Mouse (Mus musculus): ENCODE data around the gene Ntm. TPM values are rescaled to one million over a fixed set of nuclear protein-coding genes. Genes with fewer than 3 reads are reported as not detected.

Gene Ntm
- polyA plus RNA-seq, 1 experiment from 2014 or later = 21.4 TPM

DNA sequence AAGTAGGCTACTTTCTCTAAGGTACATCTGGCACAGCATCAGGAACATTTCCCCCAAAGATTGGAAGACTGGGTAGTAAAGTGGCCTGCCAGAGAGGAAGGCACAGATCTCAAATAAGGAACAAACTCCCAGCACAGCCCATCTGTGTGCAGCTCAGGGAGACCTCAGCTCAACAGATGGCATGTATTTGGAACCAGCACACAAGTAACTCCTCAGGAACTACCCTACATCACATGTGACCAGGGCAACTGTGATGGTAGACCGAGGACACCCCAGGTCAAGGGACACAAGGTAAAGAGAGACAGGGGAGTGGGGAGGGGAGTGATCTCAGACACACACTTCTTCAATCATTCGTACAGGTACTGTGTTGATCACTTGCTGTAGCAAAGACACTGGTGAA is 556.0 kb downstream of the Ntm start:
- no peak overlapping the region for H3K27ac ChIP-seq
- H3K4me2 ChIP-seq = no peak overlapping the region
- 87% methylated on average over 2 of the region's 2 CpGs for WGBS
- no peak overlapping the region for H3K9ac ChIP-seq
- H3K36me3 ChIP-seq = no peaks in the 10 kb centered on the region
- no peak overlapping the region for H3K4me3 ChIP-seq
- ATAC-seq (ENCODE audit: borderline replicate concordance, extremely low read depth, low FRiP score, low TSS enrichment) = no peak
- H3K9me3 ChIP-seq = no peaks in the 10 kb centered on the region
- peaks cover 6% of the 10 kb centered on the region; the same call in 1 of the 2 replicates for H3K4me1 ChIP-seq
- peaks cover 12% of the 10 kb centered on the region; the same call in 1 of the 2 replicates for H3K27me3 ChIP-seq

DNA sequence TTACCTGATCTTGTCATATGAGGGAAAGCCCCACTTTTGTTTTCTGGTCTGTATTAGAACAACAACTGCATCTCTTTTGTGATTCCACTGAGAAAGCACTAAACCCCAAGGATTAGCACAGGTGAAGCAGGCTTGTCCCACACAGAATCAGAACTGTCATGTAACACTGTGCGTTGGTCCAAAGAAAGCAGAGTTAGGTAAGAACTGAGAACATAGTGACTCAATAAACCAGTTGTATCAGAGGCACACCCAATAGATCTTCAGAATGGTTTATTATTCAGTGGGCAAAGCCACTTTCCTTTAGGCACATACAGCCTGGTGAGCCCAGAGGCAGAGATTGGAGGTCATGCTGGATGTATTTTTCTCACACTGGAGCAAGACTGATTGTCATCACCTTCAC is 556.9 kb downstream of the Ntm start:
- Histone ChIP-seq H3K9ac (no peak overlapping the region), H3K36me3 (no peaks in the 10 kb centered on the region), H3K9me3 (no peaks in the 10 kb centered on the region), H3K4me3 (no peak overlapping the region), H3K4me1 (peaks cover 5% of the 10 kb centered on the region), H3K27ac (no peak overlapping the region), H3K27me3 (peaks cover 9% of the 10 kb centered on the region; the same call in 1 of the 2 replicates), H3K4me2 (no peak overlapping the region)
- 79% methylated on average over 1 of the region's 1 CpGs for WGBS
- ATAC-seq (ENCODE audit: borderline replicate concordance, extremely low read depth, low FRiP score, low TSS enrichment) = no peak

DNA sequence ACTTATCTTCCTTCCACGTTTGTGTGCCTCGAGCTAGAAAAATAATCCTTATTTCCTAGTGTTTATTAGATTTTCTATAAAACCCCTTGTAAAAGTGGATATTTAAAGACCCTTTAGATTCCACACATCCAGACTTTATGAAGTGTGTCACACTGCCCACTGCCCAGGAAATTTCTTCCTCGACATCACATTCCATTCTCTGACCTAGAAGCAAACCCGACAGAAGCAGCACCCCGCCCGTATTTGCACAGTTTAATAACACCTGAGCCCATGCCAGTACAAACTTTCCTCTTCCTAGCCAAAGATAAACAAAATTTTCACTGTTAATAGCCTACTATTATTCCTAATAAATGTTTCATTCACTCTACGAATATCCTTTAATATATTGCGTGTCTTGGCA is 562.8 kb downstream of the Ntm start:
- no peak overlapping the region for H3K9ac ChIP-seq
- H3K27ac ChIP-seq = peak overlapping the region; percentile 63
- H3K36me3 ChIP-seq = no peaks in the 10 kb centered on the region
- 27% methylated on average over 8 of the region's 8 CpGs for WGBS
- no peak overlapping the region for H3K4me2 ChIP-seq
- H3K4me1 ChIP-seq = peaks cover 15% of the 10 kb centered on the region; the same call in 1 of the 2 replicates
- H3K9me3 ChIP-seq = no peaks in the 10 kb centered on the region
- ATAC-seq (ENCODE audit: borderline replicate concordance, extremely low read depth, low FRiP score, low TSS enrichment) = no peak
- no peak overlapping the region for H3K4me3 ChIP-seq
- no peaks in the 10 kb centered on the region for H3K27me3 ChIP-seq

DNA sequence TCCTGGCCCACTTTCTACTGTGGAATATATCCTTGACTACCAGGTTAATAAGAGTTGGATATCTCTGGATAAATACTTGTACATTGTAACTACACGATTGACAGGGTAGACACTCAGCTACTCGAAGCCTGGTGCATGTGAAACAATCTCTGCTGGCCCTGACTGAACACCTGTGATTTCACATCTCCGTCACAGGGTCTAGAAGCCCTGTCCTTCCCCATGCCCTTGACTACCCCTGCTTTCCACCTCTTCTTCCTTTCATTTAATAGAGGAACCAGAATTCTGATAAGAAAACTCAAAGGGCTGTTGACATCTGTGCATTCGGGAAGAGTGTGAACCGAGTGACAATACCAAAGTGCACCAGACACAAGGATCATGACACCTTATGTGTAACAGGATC is 566.8 kb downstream of the Ntm start:
- WGBS = 68% methylated on average over 5 of the region's 5 CpGs
- no peak overlapping the region for H3K4me3 ChIP-seq
- no peak for ATAC-seq (ENCODE audit: borderline replicate concordance, extremely low read depth, low FRiP score, low TSS enrichment)
- H3K9me3 ChIP-seq = no peaks in the 10 kb centered on the region
- no peaks in the 10 kb centered on the region for H3K36me3 ChIP-seq
- no peaks in the 10 kb centered on the region for H3K27me3 ChIP-seq
- no peak overlapping the region for H3K9ac ChIP-seq
- no peak overlapping the region for H3K4me2 ChIP-seq
- H3K4me1 ChIP-seq = peaks cover 22% of the 10 kb centered on the region
- H3K27ac ChIP-seq = no peak overlapping the region

DNA sequence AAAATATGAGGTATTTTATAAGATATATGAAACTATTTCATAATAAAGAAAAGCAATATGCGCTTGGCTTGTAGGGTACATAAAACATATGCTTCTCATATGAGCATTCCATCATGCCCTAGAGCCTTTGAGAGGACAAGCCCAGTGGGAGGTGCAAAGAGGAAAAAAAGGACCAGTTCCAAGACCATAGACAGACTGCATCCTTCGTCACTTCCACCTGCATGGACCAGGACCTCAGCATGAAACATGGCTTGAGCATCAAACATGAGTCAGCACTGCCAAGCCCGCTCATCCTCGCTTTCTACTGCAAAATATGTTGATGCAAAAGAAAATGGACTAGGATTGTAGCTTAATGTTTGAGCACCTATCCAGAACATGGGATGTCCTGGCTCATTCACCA is 569.8 kb downstream of the Ntm start:
- Histone ChIP-seq H3K4me2 (no peak overlapping the region), H3K27me3 (no peaks in the 10 kb centered on the region), H3K27ac (no peak overlapping the region), H3K9ac (no peak overlapping the region), H3K4me1 (peaks cover 32% of the 10 kb centered on the region), H3K4me3 (no peak overlapping the region), H3K9me3 (no peaks in the 10 kb centered on the region), H3K36me3 (no peaks in the 10 kb centered on the region)
- WGBS = 94% methylated on average over 4 of the region's 4 CpGs
- ATAC-seq (ENCODE audit: borderline replicate concordance, extremely low read depth, low FRiP score, low TSS enrichment) = no peak

DNA sequence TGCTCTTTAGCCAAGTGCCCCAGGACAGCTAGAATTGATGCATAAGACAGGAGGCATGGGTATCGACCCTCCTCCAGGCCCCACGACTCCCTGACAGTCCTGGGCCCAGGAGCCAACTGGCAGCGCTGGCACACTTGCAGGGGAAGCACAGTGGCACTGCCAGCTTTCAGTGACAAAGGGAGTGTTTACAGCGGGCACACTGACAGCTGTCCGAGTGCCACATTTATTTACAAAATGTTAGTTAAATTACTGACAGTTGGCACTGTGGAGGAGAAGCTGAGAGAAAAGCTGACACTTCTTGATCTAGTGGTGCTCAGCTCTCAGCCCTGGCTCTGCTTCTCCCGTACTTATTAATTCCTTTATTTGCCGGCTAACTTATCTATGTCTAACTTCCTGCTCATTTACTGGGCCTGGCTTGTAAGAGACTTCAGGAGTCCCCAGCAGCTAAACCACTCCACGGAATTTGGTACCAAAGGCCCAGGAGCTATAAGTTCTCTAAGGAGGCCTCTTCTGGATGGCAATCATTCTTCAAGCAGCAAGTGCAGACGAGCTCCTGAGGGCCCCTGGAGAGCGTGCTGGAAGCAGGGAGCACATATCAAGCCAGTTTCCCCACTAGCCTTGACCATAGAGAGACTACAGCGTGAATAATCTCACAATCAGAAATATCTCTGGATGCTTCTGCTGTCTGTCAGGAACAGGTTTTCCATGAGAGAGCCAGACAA is 572.0 kb downstream of the Ntm start:
- H3K36me3 ChIP-seq = no peaks in the 10 kb centered on the region
- H3K27ac ChIP-seq = peak overlapping the region; percentile 47
- no peaks in the 10 kb centered on the region for H3K27me3 ChIP-seq
- peaks cover 38% of the 10 kb centered on the region for H3K4me1 ChIP-seq
- WGBS = 46% methylated on average over 11 of the region's 11 CpGs
- no peak for ATAC-seq (ENCODE audit: borderline replicate concordance, extremely low read depth, low FRiP score, low TSS enrichment)
- no peak overlapping the region for H3K4me2 ChIP-seq
- H3K4me3 ChIP-seq = no peak overlapping the region
- no peak overlapping the region for H3K9ac ChIP-seq
- no peaks in the 10 kb centered on the region for H3K9me3 ChIP-seq

DNA sequence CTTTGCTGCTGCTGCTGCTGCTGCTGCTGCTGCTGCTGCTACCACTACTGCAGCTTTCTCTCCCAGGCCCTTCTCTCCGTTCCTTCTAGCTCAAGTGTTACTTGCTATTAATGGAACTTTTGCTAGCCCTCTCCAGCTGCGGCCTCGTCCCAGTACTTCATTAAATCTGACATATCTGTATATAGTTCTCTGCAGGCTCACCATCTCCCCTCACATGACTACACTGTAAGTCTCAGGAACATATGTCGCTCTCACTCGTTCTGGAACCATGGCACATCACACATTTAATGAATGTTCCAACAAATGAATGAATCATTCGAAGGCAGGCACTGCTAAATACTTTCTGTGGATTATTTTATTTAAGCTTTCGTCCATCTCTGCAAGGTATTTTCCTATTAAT is 573.7 kb downstream of the Ntm start:
- ATAC-seq (ENCODE audit: borderline replicate concordance, extremely low read depth, low FRiP score, low TSS enrichment) = peak; percentile 74; the same call in 1 of the 2 replicates
- H3K9ac ChIP-seq = no peak overlapping the region
- no peaks in the 10 kb centered on the region for H3K9me3 ChIP-seq

DNA sequence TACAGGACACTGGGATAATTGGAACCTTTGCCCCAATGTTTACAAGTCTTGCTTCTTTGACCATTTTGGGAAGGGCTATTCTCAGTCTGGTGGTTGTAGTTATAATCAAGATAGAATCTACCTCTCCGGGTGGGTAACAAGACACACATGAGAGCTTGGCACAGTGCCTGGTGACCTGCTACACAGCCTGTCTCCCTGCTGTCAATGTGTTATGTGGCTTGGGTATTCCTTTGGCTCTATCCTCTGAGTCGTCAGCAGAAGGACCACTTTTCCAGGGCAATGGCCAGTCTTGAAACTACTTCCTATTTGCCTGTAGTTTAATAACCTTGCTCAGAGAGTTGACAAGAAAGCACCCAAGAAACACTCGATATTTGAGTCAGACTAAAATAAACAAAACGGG is 575.8 kb downstream of the Ntm start:
- H3K36me3 ChIP-seq = no peaks in the 10 kb centered on the region

More for the DNA sequence above, 573.7 kb downstream of the Ntm start:
- H3K27ac ChIP-seq = no peak overlapping the region
- 34% methylated on average over 7 of the region's 7 CpGs for WGBS
- peaks cover 38% of the 10 kb centered on the region for H3K4me1 ChIP-seq
- no peak overlapping the region for H3K4me3 ChIP-seq
- H3K36me3 ChIP-seq = no peaks in the 10 kb centered on the region
- no peaks in the 10 kb centered on the region for H3K27me3 ChIP-seq
- H3K4me2 ChIP-seq = no peak overlapping the region

DNA sequence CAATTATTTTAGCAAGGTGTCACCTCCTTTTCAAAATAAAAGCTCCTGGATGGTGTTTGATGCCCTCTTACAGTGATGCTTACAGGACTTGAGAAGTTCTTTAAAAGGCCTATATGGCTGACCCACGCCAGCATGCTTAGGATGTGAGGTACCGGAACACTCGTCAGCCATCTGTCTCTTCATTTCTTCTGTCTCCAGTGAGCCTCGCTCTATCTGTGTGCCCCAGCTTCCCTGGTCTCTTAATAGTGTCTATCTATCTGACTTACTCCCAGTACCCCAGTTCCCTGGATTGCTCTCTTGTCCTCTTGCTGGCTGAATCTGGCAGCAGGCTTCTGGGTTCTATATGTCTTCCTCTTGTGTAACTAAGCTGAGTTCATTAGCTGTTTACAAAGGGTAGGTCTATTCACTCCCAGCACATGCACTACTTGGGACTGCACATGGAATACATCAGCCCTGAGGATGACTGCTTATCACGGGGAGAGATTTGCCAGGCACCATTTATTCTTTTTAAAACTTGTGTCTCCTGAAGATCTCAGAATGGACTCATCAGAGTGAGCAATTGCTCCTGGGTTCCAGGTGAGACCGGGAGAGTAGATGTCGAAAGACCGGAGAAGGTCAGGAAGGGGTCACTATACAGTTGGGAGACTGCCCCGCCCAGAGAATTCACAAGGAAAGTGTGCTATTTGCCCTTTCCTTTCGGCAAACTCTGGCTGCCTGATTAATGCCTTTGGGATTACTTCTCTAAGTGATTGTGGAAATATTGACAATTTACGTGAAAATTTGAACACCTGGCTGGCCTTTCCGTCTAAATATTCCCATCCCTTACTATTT is 585.6 kb downstream of the Ntm start:
- no peak for ATAC-seq (ENCODE audit: borderline replicate concordance, extremely low read depth, low FRiP score, low TSS enrichment)
- no peak overlapping the region for H3K4me3 ChIP-seq
- peak overlapping the region; percentile 13; the same call in 1 of the 2 replicates for H3K27ac ChIP-seq
- H3K4me1 ChIP-seq = peaks cover 2% of the 10 kb centered on the region; the same call in 1 of the 2 replicates
- H3K9ac ChIP-seq = no peak overlapping the region
- no peaks in the 10 kb centered on the region for H3K36me3 ChIP-seq
- 54% methylated on average over 12 of the region's 12 CpGs for WGBS
- H3K27me3 ChIP-seq = no peaks in the 10 kb centered on the region
- no peaks in the 10 kb centered on the region for H3K9me3 ChIP-seq
- H3K4me2 ChIP-seq = no peak overlapping the region

More for the DNA sequence above, 575.8 kb downstream of the Ntm start:
- peaks cover 36% of the 10 kb centered on the region for H3K4me1 ChIP-seq
- no peak overlapping the region for H3K27ac ChIP-seq
- no peak overlapping the region for H3K9ac ChIP-seq
- no peaks in the 10 kb centered on the region for H3K9me3 ChIP-seq
- H3K4me3 ChIP-seq = no peak overlapping the region
- no peaks in the 10 kb centered on the region for H3K27me3 ChIP-seq
- no peak overlapping the region for H3K4me2 ChIP-seq
- WGBS = 43% methylated on average over 4 of the region's 4 CpGs
- no peak for ATAC-seq (ENCODE audit: borderline replicate concordance, extremely low read depth, low FRiP score, low TSS enrichment)

DNA sequence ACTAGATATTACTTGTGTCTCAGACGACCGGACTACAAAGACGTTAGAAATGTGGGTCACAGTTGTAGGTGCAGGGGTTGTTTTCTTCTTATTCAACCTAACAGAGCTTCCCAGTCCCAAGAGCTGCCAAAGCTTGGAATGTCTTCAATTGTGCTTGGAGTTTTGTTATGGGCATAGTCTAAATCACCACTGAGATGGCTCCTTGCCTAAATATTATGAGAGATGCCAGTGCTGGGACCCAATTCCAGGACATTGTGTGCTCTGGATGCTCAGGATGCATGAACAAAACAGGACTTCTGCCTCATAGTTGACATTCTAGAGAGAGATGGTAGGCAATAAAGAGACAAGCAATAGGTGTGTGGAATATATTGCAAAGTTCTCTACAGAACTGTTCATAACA is 591.6 kb downstream of the Ntm start:
- H3K9me3 ChIP-seq = no peaks in the 10 kb centered on the region
- no peaks in the 10 kb centered on the region for H3K36me3 ChIP-seq
- H3K4me1 ChIP-seq = no peaks in the 10 kb centered on the region; the same call in 1 of the 2 replicates
- no peak overlapping the region for H3K4me2 ChIP-seq
- no peak for ATAC-seq (ENCODE audit: borderline replicate concordance, extremely low read depth, low FRiP score, low TSS enrichment)
- no peak overlapping the region for H3K9ac ChIP-seq
- H3K27me3 ChIP-seq = no peaks in the 10 kb centered on the region
- 85% methylated on average over 3 of the region's 3 CpGs for WGBS
- no peak overlapping the region for H3K27ac ChIP-seq
- H3K4me3 ChIP-seq = no peak overlapping the region

DNA sequence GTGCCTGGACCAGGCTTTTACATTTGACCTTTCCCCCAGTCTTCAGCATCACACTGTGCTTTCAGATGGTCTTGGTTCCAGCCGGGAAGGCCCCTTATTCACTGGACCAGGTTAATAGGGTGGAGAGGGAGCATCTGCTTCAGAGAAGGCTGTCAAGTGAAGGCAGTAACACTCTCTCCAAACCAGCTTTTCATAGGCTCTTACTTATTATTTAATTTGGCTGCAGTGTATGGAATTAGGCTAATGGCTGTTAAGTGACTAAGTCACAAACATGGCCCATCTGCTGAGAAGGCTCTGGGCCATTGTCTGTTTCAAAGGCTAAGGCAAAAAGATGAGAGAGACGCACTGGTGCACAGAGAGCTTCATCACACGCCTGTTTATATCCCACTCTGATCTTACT is 593.3 kb downstream of the Ntm start:
- Histone ChIP-seq H3K36me3 (no peaks in the 10 kb centered on the region), H3K9ac (no peak overlapping the region), H3K9me3 (no peaks in the 10 kb centered on the region), H3K4me3 (no peak overlapping the region), H3K27me3 (no peaks in the 10 kb centered on the region), H3K27ac (no peak overlapping the region), H3K4me1 (no peaks in the 10 kb centered on the region; the same call in 1 of the 2 replicates), H3K4me2 (no peak overlapping the region)
- ATAC-seq (ENCODE audit: borderline replicate concordance, extremely low read depth, low FRiP score, low TSS enrichment) = no peak
- WGBS = 73% methylated on average over 3 of the region's 3 CpGs

DNA sequence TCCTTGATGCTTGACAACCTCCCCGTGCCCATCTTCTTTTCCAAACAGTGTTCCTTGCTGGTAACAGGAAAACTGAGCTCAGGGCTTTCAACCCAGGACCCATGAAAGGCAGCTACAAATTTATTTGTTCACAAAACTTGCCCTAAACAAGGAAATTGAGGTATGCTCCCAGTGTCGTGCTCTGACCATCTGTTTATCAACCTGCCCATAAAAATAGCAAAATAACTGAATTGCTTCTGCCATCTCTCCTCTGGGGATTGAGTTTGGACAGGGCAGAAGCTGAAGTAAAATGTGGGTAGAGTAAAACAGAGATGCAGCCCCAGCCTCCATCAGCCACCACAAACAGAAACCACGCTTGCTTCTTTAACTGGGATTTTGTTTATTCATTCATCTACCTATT is 594.6 kb downstream of the Ntm start:
- WGBS = 36% methylated on average over 3 of the region's 3 CpGs
- Histone ChIP-seq H3K9ac (no peak overlapping the region), H3K27ac (peak overlapping the region; percentile 60; the same call in 1 of the 2 replicates), H3K4me1 (no peaks in the 10 kb centered on the region; the same call in 1 of the 2 replicates), H3K9me3 (no peaks in the 10 kb centered on the region), H3K4me3 (no peak overlapping the region), H3K27me3 (no peaks in the 10 kb centered on the region), H3K36me3 (no peaks in the 10 kb centered on the region), H3K4me2 (no peak overlapping the region)
- no peak for ATAC-seq (ENCODE audit: borderline replicate concordance, extremely low read depth, low FRiP score, low TSS enrichment)

Data from lung, embryonic 15.5 days (tissue).